Mouse (Mus musculus): ENCODE measurements around the gene Fa2h.
A peak's percentile ranks its signal among the peaks of the same experiment; 100 is the strongest.
"Not testable (repeated sequence)": the region's sequence is repeated elsewhere in the genome, so short reads cannot be mapped to it uniquely, and the experiment has no call there.

Fa2h gene

DNA sequence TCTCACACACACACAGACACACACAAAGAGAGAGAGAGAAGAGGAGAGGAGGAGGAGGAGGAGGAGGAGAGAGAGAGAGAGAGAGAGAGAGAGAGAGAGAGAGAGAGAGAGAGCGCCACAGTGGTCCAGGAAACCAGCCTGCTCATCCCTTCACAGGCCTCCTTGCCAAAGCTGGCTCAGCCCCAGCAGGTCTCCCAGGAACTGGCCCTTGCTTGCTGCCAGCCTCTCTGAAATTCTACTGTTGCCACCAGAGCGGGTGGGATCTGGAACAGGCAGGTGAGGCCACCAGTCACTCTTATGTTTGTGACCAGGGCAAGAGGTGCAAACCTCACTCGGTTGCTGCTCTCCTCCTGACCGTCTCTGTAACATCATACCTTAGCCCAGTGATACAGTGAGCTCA, 36.2 kb downstream of the Fa2h start:
- no peak for DNase-seq

DNA sequence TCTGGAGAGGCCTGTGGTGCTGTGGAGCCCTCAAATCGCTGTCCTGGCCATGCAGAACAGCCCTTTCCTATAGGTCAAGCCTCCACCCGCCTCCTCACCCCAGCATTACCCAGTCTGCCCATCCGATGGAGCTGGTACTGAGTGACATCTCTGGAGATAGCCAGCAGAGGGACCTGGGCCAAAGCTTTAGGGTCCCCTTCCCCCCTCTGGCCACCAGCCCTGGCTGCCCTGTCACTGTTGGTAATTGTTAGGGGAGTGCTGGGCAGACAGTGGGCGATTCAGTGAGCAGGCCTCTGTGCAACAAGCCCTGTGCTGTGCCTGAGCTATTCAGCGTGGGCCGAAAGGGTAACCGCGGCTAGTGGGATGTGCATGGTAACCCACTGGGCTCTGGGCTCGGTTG, 40.1 kb downstream of the Fa2h start:
- no peak for DNase-seq

DNA sequence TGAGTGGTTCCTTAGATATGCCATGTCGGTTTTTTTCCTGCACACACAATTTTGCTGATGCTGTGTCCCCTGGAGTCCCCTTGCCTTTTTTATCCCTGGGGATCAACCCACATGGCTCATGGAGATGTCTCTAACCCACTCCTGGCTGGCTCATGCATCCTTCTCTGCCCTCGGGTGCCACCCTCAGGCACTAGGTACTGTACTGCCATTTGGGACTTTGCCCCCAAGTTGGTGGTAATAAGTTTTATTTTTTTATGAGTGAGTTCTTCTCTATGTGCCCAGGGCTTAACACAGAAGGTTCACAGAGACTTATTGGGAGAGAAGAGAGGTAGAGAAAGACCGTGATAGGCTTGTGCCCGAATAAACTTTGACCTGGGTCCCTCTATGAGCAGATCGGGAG, 41.3 kb downstream of the Fa2h start:
- no peak for DNase-seq

DNA sequence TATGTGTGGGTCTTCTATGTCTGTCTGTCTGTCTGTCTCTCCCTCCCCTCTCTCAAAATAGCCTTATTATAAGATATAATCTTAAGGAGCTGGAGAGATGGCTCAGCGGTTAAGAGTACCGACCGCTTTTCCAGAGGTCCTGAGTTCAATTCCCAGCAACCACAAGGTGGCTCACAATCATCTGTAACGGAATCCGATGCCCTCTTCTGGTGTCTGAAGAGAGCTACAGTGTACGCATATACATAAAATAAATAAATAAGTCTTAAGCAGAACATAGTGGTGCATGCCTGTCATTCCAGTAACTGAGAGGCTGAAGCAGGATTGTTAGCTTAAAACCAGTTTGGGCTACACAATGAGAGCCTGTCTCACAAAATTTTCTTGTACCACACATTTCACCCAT, 43.0 kb downstream of the Fa2h start:
- DNase-seq, result no peak

DNA sequence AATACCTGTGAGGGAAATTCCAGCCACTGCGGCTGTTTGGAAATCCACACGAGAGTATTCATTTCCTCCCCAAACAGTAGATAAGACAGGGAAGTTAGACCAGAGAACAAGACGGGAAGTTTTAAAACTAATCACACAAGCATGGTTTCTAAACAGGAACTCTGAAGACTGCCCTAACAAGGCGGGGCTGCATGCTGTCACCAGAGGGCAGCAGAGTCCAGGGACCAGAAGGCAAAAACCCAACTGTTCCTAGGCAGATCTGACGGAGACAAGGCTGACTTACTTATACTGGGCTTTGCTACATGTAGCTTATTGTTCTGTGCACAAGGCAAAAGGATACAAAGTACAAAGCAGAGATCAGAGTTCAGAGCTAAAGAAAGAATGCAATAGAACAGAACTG, 50.4 kb downstream of the Fa2h start:
- peak; percentile 75 for DNase-seq

GRCm38 (mm10) chr8:111340186-111340585, 53.4 kb downstream of the Fa2h start:
- no peak for DNase-seq

DNA sequence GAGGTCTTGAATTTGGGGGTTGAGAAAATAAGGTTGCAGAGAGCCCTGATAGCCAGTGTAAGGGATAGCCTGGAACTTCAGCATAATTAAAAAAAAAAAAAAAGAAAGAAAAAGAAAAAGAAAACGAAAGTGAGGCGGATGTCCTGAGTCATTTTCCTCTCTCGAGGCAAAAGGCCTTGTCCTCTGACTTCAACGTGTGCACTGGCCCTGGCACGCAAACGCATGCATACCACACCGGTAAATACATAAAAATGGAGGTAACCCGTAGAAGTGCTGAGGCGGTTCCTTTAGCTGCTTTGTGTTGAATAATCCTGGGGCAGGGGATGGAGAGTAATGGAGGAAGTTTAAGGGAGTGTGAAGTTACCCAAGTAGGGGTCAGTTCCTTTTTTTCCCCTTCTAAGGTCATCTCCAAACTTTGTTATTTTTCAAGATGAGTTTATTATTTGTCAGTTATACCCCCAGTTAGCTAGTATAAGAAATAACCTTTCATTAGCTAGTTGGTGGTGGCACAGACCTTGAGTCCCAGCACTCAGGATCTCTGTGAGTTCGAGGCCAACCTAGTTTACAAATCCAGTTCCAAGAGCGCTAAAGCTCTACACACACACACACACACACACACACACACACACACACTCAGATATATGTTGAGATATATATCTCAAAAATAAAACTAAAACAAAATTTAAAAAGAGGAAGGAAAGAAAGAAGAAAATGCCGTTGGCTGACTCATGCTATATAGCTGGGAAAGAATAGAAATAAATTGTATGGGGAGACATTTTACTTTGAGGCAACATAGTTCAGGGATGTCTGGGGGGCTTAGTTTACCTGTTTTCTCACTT, 55.0 kb downstream of the Fa2h start:
- DNase-seq, result no peak

DNA sequence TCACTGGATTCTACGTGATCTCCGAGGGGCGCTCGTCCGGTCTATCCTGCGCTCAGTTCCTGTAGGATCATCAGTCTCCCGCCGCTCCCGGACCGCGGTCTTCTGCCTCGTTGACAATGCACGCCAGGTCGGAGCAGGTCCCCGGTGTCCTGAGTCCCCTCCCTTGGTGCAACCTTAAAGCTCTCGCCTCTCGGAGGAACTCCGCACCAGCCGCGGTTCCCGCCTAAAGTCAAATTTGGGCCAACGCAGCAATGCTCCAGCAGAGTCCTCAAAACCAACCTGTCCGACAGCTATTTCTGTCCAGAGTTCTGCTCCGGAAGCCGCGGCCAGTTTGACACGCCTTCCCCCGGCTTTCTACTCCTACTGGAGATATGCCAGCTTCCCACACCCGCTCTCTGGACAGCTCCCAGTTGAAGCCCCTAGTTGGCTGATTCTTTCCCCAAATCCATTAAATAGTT, 55.7 kb downstream of the Fa2h start, which contains the start of gene Mlkl:
Gene Mlkl, minus strand, starts transcription at position 288 of the 458 bp plus-strand sequence.
- peak; percentile 59 for DNase-seq

DNA sequence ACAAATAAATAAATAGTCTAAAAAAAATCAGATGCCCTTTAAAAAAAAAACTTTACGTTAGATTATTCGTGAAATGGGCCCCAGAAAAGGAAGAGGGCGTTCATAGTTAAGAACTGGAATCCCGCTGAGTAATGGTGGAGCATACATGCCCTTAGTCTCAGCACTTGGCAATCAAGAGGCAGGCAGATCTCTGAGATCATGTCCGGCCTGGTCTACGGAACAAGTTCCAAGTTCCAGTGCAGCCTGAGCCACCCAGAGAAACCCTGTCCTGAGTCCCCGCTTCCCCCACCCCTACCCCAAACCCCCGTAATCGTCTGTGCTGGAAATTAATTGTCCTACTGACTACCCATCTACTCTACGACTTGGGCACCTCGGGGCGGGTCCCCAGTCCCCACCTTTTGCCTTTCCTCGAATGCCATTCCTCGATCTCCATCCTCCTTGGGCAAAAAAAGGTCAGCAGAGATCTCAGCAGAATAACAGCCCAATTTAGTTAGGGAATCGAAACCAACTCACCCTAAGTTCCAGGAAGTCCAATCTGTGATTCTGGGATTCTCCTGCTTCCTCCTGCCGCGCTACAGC, 56.2 kb downstream of the Fa2h start:
- no peak for DNase-seq

- no peak for DNase-seq
Measured at GRCm38 (mm10) chr8:111336692-111337091, 56.9 kb downstream of the Fa2h start.

- DNase-seq, result no peak
Measured at GRCm38 (mm10) chr8:111325222-111325790, 68.3 kb downstream of the Fa2h start.

- DNase-seq, result no peak
Measured at GRCm38 (mm10) chr8:111314729-111315128, 78.9 kb downstream of the Fa2h start.

GRCm38 (mm10) chr8:111313961-111314360, 79.7 kb downstream of the Fa2h start:
- DNase-seq, result not testable (repeated sequence)

DNA sequence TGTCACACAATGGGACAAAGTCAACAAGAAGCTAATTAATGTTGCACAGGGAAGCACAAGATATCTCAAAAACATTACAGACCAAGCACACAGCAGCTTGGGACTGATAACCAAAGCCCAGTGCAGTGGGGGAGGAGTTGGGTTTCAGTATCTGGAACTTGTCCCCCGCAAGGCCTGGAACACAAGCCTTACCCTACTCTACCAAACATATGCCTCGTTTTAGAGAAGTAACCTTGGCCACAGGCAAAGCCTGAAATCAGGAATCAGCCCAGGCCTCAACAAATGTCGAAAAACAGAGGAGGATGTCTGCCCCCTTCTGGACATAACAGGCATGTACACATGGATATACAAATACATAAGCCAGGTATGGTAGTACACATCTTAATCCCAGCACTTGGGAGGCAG, 80.9 kb downstream of the Fa2h start:
- DNase-seq, result peak; percentile 72

DNA sequence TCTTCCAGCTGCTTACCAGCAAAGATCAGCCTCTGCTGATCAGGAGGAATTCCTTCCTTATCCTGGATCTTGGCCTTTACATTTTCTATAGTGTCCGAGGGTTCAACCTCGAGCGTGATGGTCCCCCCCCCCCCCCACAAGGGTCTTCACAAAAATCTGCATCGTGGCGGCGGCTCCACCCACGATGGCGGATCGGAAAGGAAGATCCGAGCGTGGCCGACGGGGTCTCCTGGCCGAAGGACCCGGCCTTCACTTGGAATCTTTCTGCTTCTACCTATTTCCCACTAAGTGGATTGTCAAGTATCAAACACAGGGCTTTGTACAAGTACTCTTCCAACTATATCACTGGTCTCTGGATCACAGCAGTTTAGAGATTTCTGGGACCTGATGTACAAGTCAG, 83.6 kb downstream of the Fa2h start:
- DNase-seq, result not testable (repeated sequence)

- DNase-seq, result no peak
Measured at GRCm38 (mm10) chr8:111305031-111305730, 88.4 kb downstream of the Fa2h start.

- no peak for DNase-seq
Measured at GRCm38 (mm10) chr8:111304359-111304758, 89.3 kb downstream of the Fa2h start.

DNA sequence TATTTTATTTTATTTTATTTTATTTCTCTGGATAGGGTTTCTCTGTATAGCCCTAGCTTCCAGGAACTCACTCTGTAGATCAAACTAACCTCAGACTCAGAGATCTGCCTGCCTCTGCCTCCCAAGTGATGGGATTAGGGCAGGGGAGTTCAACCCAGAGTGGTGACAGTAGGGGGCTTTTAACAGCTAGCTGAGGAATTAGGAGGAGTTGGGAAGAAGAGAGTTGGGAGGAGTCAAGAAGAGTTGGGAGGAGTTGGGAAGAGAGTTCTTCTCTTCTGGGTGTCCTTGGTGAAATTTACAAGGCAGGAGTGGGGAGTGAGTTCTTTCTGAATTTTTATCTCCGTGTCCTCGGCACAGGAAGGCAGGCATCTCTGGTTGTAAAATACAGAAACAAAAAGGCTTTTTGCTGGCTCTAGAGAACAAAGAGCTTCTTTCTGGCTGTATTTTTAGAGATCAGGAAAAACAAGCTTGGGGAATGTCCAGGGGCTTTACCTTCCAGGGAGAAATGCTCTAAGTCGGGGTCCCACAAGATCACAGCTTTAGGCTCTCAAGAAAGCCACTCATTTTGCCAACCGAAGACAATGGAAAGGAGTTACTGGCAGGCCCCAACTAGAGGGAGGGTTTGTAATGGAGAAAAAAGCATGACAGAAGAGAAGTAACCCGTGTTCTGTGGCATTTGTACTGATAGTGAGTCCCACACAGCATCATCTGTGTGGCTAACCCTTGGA, 90.4 kb downstream of the Fa2h start:
- not testable (repeated sequence) for DNase-seq

GRCm38 (mm10) chr8:111300597-111301546, 92.8 kb downstream of the Fa2h start:
- peak; percentile 32 for DNase-seq

DNA sequence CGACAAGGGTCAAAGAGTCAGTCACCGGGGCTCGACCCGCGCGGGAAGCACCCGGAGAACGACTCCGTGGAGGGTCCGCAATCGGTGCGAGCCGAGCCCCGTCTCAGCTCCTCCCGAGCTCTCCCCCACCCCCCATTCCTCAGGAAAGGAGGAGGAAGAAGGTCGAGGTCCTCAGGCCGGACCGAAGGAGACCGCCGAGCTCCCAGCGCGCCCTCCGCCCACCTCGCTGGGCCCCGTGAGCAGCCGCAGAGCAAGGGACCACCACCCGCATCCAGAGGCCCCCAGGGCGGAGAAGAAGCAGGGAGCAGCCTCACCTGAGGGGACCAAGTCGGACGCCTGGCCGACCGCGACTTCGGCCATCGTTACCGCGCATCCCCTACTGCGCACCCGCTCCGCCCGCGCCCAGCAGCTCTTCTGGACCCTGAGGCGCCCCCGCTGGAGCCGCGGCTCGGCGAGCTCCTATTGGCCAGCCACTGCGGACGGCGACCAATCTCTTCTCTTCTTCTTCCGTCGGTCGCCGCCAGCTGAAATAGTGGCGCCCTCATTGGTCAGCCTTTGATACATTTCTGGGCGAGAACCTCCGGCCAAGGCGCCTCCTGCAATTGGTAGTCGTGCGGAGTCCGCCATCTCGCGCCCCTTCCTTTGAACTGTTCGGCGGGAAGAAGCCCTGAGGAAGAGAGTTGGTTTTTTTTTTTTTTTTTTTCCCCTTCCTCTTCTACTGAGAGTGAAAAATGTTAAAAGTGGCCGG, 93.6 kb downstream of the Fa2h start, which contains the start of gene Rfwd3:
Gene Rfwd3, minus strand, starts transcription at position 402 of the 748 bp plus-strand sequence.
- peak; percentile 97 for DNase-seq

Data from liver (tissue).